Mouse (Mus musculus) intestine, embryonic 15.5 days (tissue): ENCODE data around the gene Tspan11. TPM values are rescaled to one million over a fixed set of nuclear protein-coding genes. Genes with fewer than 3 reads are reported as not detected.

Source experiments
- ATAC-seq: fragments of 200-750 bp; cut with Nextera tagmentation; 2 replicates; pipeline ENCODE4 v1.8.0; 2017; ENCODE audit warnings: moderate TSS enrichment, moderate library complexity
- H3K27ac ChIP-seq: fragments of 300-500 bp; sonication (generic); 2 replicates; pipeline ENCODE4 v1.5.1; 2015; ENCODE audit warnings: mild to moderate bottlenecking, inconsistent platforms
- H3K27me3 ChIP-seq: fragments of 300-500 bp; sonication (generic); replicated peaks from 2 replicates; pipeline ENCODE4 v1.6.1; 2015; ENCODE audit warnings: inconsistent platforms
- H3K36me3 ChIP-seq: fragments of 300-500 bp; sonication (generic); 2 replicates; pipeline ENCODE4 v1.6.1; 2015; ENCODE audit warnings: inconsistent platforms
- H3K4me1 ChIP-seq: fragments of 300-500 bp; sonication (generic); replicated peaks from 2 replicates; pipeline ENCODE4 v1.6.1; 2015; ENCODE audit warnings: inconsistent platforms
- H3K4me2 ChIP-seq: fragments of 300-500 bp; sonication (generic); replicated peaks from 2 replicates; pipeline ENCODE4 v1.6.1; 2015; ENCODE audit warnings: mild to moderate bottlenecking, inconsistent platforms
- H3K4me3 ChIP-seq: fragments of 300-500 bp; sonication (generic); replicated peaks from 2 replicates; pipeline ENCODE4 v1.5.1; 2015; ENCODE audit warnings: inconsistent platforms
- H3K9ac ChIP-seq: fragments of 300-500 bp; sonication (generic); 2 replicates; pipeline ENCODE4 v1.6.1; 2015; ENCODE audit warnings: inconsistent platforms
- H3K9me3 ChIP-seq: fragments of 300-500 bp; sonication (generic); 2 replicates; pipeline ENCODE4 v1.6.1; 2016; ENCODE audit warnings: inconsistent platforms
- WGBS: fragments of 180-500 bp; shearing (Covaris S2); methylation state at CpG from one replicate; pipeline ENCODE4 v1.1.7; 2015; 5-methylcytosine and 5-hydroxymethylcytosine counted together
- polyA plus RNA-seq: library from polyadenylated mRNA; unstranded; fragments of >200 nt; fragmentation: Nextera tagmentation; extraction: Ambion mirVana; gene quantifications from 2 replicates; pipeline ENCODE4 v1.2.1, GENCODE M21; 2015

Tspan11 gene
- polyA plus RNA-seq, 1 experiment from 2014 or later: 3.2 TPM

DNA sequence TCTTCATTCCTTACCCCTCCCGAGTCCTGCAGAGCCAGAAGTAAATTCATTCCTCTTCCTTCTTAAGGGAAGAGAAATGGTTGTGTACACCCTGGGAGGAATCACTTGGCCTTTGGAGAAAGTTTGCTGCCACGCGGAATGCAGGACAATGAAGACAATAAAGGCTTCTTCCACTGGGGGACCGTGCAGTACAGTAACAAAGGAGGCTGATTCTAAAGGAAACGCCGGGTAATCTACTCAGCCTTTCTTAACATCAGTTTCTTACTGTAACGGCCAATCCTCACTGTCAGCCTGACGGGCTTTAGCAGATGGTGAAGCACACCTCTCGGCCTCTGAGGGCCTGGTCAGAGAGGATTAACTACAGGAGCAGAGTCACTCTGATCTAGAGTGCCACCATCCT is 25.4 kb upstream of the Tspan11 start:
- no peak overlapping the region for H3K4me2 ChIP-seq
- H3K27me3 ChIP-seq: no peaks in the 10 kb centered on the region
- no peaks in the 10 kb centered on the region for H3K4me1 ChIP-seq
- ATAC-seq: no peak
- H3K4me3 ChIP-seq: no peak overlapping the region
- H3K9me3 ChIP-seq: no peaks in the 10 kb centered on the region
- no peaks in the 10 kb centered on the region for H3K36me3 ChIP-seq
- no peak overlapping the region for H3K27ac ChIP-seq
- 77% methylated on average over 9 of the region's 9 CpGs for WGBS
- no peak overlapping the region for H3K9ac ChIP-seq

DNA sequence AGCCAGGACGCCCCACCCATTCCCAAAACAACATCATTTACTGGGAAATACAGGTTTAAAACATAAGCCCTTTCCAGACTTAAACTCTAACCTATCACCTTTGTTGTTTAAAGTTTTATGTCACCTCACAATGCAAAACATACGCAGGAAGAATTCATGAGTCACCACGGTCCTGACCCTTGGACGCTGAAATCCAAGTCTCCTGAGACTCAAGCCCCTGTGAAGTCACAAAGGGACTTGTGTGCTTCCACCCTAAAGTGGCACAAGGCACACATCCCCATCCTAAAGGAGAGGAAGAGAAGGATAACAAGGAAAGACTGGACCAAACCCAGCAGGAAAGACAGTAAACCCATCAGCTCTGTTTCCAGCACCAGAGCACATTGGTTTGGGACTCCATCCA is 22.0 kb upstream of the Tspan11 start:
- Histone ChIP-seq H3K9ac (no peak overlapping the region), H3K27me3 (no peaks in the 10 kb centered on the region), H3K4me2 (no peak overlapping the region), H3K9me3 (no peaks in the 10 kb centered on the region), H3K27ac (no peak overlapping the region), H3K36me3 (no peaks in the 10 kb centered on the region), H3K4me1 (no peaks in the 10 kb centered on the region), H3K4me3 (no peak overlapping the region)
- no peak for ATAC-seq
- WGBS: 62% methylated on average over 4 of the region's 4 CpGs

DNA sequence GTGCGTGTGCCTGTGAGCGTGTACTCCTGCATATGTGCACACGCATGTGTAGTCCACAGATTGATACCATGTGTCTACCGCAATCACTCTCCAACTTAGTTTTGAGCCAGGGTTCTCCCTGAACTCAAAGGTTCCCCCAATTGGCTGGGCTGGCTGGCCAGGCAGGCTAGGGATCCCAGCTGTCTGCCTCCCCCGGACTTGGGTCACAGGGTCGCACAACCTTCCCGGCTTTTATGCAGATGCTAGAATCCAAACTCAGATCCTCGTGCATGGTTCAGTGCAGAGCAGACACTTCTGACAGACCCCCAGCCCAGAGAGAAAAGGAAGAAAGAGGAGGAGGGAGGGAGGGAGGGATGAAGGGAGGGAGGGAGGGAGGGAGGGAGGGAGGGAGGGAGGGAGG is 18.8 kb upstream of the Tspan11 start:
- no peak overlapping the region for H3K4me3 ChIP-seq
- no peaks in the 10 kb centered on the region for H3K4me1 ChIP-seq
- no peak overlapping the region for H3K4me2 ChIP-seq
- no peaks in the 10 kb centered on the region for H3K27me3 ChIP-seq
- H3K27ac ChIP-seq: no peak overlapping the region
- no peak for ATAC-seq
- no peaks in the 10 kb centered on the region for H3K36me3 ChIP-seq
- H3K9me3 ChIP-seq: no peaks in the 10 kb centered on the region
- 68% methylated on average over 8 of the region's 8 CpGs for WGBS
- no peak overlapping the region for H3K9ac ChIP-seq

DNA sequence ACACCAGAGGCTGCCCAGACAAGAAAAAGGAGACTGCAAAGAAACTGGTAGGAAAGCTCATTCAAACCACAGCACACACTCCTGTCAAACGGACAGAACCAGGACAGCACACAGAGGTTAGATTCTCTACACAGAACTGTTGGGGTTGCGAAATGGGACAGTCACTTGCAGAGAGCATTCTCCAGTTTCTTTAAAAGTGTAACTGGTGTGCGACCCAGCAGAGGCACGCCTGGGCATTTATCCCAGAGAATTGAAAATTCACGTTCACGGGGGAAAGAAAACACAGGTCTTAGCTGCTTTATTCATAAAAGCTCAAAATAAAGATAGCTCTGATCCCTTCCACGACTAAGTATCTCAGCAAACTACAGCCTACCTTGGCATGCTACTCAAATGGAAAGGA is 18.3 kb upstream of the Tspan11 start:
- Histone ChIP-seq H3K9ac (no peak overlapping the region), H3K4me3 (no peak overlapping the region), H3K27me3 (no peaks in the 10 kb centered on the region), H3K27ac (no peak overlapping the region), H3K4me2 (no peak overlapping the region), H3K4me1 (no peaks in the 10 kb centered on the region), H3K9me3 (no peaks in the 10 kb centered on the region), H3K36me3 (no peaks in the 10 kb centered on the region)
- ATAC-seq: no peak
- 83% methylated on average over 7 of the region's 7 CpGs for WGBS

DNA sequence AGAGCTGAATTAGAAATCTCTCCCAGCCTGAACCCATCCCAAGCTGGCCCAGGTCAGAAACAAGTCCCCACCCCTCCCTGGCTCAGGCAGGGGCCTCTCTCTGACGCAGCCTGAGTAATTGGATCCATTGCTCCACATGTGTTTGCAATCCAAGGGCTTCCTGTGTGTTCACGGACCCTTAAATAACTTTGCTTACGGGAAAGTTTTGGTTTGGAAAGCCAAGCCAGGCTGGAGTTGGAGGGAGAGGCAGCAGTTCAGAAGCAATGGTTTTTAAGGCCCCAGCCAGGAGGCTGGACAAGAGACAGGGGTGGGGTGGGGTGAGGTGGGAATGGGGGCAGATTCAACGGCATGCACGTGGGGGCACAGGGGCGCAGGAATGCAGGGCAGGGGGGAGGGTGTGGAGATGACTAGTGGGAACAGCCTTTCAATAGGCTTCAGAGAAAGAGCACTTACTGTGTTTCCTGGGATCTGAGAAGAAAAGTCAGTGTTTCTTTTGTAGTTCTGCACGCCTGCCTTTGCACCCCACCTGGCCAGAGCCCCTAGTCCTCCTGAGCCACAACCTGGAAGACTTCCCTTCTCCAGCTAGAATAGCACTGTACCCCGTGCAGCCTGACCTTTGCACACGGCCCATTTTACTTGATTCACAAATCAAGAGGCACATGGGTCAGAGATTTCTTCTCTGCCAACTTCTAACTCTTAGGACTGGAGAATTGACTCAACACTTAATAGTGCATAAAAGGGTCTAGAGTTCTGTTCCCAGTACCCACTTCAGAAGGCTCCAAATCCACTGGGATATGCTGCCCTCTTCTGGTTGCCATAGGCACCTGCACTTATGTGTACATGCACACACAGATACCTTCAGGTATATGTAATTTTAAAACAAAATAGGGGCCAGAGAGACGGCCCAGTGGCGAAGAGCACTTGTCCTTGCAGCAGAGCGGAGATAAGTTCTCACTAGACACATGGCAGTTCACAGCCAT is 16.8 kb upstream of the Tspan11 start:
- Histone ChIP-seq H3K4me3 (no peak overlapping the region), H3K4me2 (no peak overlapping the region), H3K27me3 (no peaks in the 10 kb centered on the region), H3K9ac (no peak overlapping the region), H3K36me3 (no peaks in the 10 kb centered on the region), H3K9me3 (no peaks in the 10 kb centered on the region), H3K27ac (peak overlapping the region; percentile 44; the same call in 1 of the 2 replicates), H3K4me1 (no peaks in the 10 kb centered on the region)
- ATAC-seq: no peak
- 56% methylated on average over 11 of the region's 12 CpGs for WGBS

DNA sequence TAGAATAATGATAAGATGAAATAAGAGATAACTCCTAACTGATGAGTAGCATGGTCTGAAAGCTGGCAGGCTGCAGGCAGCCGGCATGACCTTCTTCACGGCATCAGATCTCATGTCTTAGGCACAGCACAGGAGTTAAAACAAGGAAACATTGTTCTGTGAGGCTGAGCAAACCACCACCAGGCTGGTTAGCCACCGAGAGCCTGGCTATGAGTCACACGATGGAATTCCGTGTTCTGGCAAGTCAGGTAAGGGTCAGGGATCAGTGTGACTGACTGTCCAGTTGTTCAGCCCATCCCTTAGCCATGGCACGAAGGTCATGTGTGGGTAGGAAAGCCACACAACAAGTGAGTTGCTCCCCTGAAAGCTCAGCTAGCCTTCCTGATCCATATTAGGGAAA is 16.0 kb upstream of the Tspan11 start:
- Histone ChIP-seq H3K9ac (no peak overlapping the region), H3K4me2 (no peak overlapping the region), H3K4me3 (no peak overlapping the region), H3K36me3 (no peaks in the 10 kb centered on the region), H3K4me1 (no peaks in the 10 kb centered on the region), H3K27ac (no peak overlapping the region), H3K9me3 (no peaks in the 10 kb centered on the region), H3K27me3 (no peaks in the 10 kb centered on the region)
- no peak for ATAC-seq
- WGBS: 86% methylated on average over 6 of the region's 6 CpGs

DNA sequence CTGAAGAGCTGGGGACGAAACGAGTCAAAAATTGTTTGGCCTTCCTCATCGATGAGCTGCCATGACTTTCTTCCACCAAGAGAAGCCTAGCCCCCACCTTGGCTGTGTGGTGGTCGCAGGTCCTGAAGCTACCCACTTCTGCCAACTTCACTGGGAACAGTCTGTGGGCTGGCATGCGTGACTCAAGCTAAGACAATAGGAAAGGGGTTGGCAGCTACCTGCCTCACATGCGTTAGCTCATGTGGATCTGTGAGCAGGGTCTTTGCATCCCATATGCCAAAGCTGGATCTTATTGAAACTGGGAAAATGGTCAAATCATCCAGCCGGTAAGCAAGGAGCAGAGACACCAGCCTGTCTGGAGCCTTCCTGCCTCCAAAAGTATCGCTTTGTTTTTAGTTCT is 14.8 kb upstream of the Tspan11 start:
- WGBS: 92% methylated on average over 8 of the region's 8 CpGs

DNA sequence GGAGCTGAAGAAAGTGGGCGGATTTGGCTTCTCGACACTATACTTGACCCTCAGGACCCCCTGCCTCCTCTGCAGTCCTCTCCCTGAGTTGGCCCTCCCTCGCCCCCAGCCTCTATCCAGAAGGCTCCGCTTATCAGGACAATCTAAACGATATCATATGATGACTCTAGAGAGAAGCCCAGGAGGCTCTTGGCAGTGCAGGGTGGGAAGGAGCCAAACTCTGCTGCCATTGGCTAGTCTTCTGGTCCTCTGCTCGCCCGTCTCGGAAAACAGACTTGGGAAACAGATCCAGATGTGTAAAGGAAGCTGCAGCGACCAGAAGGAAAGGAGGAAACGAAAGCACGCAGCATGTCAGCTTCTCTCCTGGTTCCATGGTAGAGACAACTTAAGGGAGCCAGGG is 11.5 kb upstream of the Tspan11 start:
- ATAC-seq: no peak
- Histone ChIP-seq H3K9ac (no peak overlapping the region), H3K4me1 (no peaks in the 10 kb centered on the region), H3K9me3 (no peaks in the 10 kb centered on the region), H3K27me3 (no peaks in the 10 kb centered on the region), H3K4me2 (no peak overlapping the region), H3K36me3 (no peaks in the 10 kb centered on the region), H3K27ac (no peak overlapping the region), H3K4me3 (no peak overlapping the region)
- WGBS: 59% methylated on average over 11 of the region's 11 CpGs

More for the DNA sequence above, 14.8 kb upstream of the Tspan11 start:
- Histone ChIP-seq H3K27ac (no peak overlapping the region), H3K36me3 (no peaks in the 10 kb centered on the region), H3K4me1 (no peaks in the 10 kb centered on the region), H3K27me3 (no peaks in the 10 kb centered on the region), H3K9me3 (no peaks in the 10 kb centered on the region), H3K4me2 (no peak overlapping the region), H3K4me3 (no peak overlapping the region), H3K9ac (no peak overlapping the region)
- no peak for ATAC-seq

DNA sequence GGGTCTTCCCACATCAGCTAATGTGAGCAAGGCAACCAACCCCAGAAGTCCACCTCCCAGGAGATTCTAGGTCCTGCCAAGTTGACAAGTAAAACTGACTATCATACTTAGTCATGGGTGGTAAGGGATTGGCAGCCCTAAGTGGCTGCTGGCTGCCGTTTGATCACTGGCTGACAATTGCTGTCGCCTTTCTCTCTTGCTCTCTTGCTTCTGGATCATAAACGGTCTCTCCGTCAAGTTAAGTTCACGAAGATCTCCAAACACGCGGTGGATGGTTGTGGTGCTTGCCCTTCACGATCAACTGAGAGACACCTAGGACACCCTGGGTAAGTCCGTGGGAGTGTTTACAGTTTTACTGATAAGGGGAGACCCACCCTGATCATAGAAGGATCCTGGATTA is 11.0 kb upstream of the Tspan11 start:
- no peak for ATAC-seq
- H3K9me3 ChIP-seq: no peaks in the 10 kb centered on the region
- H3K9ac ChIP-seq: no peak overlapping the region
- H3K27ac ChIP-seq: no peak overlapping the region
- H3K4me1 ChIP-seq: no peaks in the 10 kb centered on the region
- no peak overlapping the region for H3K4me2 ChIP-seq
- H3K4me3 ChIP-seq: no peak overlapping the region
- H3K27me3 ChIP-seq: no peaks in the 10 kb centered on the region
- no peaks in the 10 kb centered on the region for H3K36me3 ChIP-seq
- WGBS: 72% methylated on average over 9 of the region's 9 CpGs

DNA sequence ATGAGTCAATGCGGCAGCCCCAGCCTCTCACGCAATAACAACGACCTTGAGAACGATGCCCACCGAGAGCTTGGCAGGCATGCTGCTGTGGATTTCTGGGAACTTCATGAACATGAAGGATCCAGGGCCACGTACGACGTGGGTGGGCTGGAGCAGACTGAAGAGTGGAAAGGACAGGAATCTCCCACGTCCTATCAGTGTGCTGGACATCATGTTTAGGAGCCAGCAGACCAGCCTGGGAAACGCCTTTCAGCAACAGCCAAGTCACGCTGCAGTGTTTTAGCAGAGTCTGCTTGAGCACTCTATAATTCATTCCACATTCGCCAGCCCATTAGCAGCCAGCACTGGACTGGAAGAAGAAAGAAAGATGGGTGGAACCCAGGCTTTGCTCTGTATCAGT is 10.4 kb upstream of the Tspan11 start:
- H3K27me3 ChIP-seq: no peaks in the 10 kb centered on the region

DNA sequence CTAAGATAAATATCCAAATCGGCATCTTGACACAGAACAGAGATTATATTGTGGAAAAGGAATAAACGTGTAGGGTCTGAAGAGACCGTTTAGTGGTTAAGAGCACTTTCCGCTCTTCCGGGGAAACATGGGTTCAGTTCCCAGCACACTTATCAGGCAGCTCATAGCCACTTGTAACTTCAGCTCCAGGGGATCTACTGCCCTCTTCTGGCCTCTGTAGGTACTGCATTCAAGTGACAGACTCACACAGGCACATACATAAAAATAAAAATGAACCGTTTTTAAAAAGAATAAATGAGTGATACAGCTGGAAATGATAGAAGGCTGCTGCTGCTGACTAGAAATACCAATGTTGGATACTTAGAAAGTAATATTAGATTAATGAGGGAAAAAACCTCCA is 7.9 kb upstream of the Tspan11 start:
- ATAC-seq: no peak
- WGBS: 89% methylated on average over 6 of the region's 6 CpGs
- no peaks in the 10 kb centered on the region for H3K36me3 ChIP-seq

More for the DNA sequence above, 10.4 kb upstream of the Tspan11 start:
- Histone ChIP-seq H3K9ac (no peak overlapping the region), H3K4me1 (no peaks in the 10 kb centered on the region), H3K36me3 (no peaks in the 10 kb centered on the region), H3K9me3 (no peaks in the 10 kb centered on the region), H3K4me3 (no peak overlapping the region), H3K4me2 (no peak overlapping the region), H3K27ac (no peak overlapping the region)
- 57% methylated on average over 12 of the region's 12 CpGs for WGBS
- no peak for ATAC-seq

DNA sequence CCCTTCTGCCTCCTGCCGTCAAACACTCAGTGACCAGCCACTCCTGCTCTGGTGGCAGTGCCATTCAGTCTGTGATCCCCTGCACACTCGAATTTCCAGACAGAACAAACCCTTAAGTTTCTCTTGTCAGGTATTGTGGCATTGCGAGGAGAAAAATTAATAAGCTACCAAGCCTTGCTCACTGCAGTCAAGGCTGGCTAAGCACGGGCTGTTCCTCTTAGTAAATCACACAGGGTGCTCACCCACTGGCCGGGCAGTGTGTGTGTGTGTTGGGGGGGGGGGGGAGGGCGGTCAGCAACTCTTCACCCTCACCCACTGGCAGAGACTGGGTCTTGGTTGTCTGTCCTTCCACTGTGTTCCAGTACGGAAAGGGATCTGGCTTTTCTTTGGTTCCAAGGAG is 473 bp upstream of the Tspan11 start:
- Histone ChIP-seq H3K4me1 (peaks cover 10% of the 10 kb centered on the region), H3K4me3 (no peak overlapping the region)
- ATAC-seq: no peak

More for the DNA sequence above, 7.9 kb upstream of the Tspan11 start:
- no peak overlapping the region for H3K4me2 ChIP-seq
- no peaks in the 10 kb centered on the region for H3K27me3 ChIP-seq
- H3K27ac ChIP-seq: no peak overlapping the region
- no peak overlapping the region for H3K4me3 ChIP-seq
- no peaks in the 10 kb centered on the region for H3K4me1 ChIP-seq
- no peaks in the 10 kb centered on the region for H3K9me3 ChIP-seq
- H3K9ac ChIP-seq: no peak overlapping the region

DNA sequence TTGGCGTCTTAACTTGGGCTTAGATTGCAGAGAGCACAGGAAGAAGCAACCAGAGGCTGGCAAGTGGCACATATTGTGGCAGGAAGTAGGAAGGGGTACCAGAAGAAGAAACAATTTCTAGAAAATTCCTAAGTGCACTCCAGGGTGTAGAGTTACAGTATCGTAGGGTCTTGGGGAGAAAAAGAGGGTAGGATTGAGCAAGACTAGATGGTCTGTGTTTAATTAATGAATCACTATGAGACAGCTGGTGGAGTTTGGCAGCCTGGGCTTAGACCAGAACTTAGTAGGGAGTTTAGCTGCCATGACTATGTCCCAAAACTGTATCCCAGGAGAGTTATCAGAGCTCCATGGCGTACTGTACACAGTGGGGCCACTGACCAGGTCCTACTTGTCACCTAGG is 1.2 kb downstream of the Tspan11 start:
- no peak overlapping the region for H3K27ac ChIP-seq
- H3K9me3 ChIP-seq: no peaks in the 10 kb centered on the region
- no peak overlapping the region for H3K9ac ChIP-seq
- peaks cover 10% of the 10 kb centered on the region for H3K27me3 ChIP-seq
- peaks cover 10% of the 10 kb centered on the region for H3K4me1 ChIP-seq
- no peaks in the 10 kb centered on the region for H3K36me3 ChIP-seq
- H3K4me3 ChIP-seq: no peak overlapping the region; the same call in 1 of the 2 replicates
- ATAC-seq: no peak
- peak overlapping the region; percentile 91 for H3K4me2 ChIP-seq
- WGBS: 79% methylated on average over 3 of the region's 3 CpGs

More for the DNA sequence above, 473 bp upstream of the Tspan11 start:
- Histone ChIP-seq H3K4me2 (peak overlapping the region; percentile 91), H3K9ac (no peak overlapping the region), H3K27me3 (peaks cover 10% of the 10 kb centered on the region), H3K9me3 (no peaks in the 10 kb centered on the region), H3K27ac (no peak overlapping the region), H3K36me3 (no peaks in the 10 kb centered on the region)
- 15% methylated on average over 7 of the region's 7 CpGs for WGBS
